Mouse (Mus musculus) mouse embryonic stem cell (cell line): Measurements from ENCODE around the gene Rora.

Source experiments
- in situ Hi-C, 2 experiments: fragments of 300-500 bp; cut with MboI; formaldehyde crosslinking; loops; 1 replicate in 1 of 2; 3 replicates in 1 of 2; pipeline ENCODE4 v1.14.3; 2019 to 2020; ENCODE audit warnings: low sequenced_read_pairs in 2 of 2, low pct_unique_long_range_greater_than_20kb in 1 of 2, mixed read lengths in 1 of 2; ENCODE audit not compliant: unreplicated experiment in 1 of 2

Rora gene

DNA sequence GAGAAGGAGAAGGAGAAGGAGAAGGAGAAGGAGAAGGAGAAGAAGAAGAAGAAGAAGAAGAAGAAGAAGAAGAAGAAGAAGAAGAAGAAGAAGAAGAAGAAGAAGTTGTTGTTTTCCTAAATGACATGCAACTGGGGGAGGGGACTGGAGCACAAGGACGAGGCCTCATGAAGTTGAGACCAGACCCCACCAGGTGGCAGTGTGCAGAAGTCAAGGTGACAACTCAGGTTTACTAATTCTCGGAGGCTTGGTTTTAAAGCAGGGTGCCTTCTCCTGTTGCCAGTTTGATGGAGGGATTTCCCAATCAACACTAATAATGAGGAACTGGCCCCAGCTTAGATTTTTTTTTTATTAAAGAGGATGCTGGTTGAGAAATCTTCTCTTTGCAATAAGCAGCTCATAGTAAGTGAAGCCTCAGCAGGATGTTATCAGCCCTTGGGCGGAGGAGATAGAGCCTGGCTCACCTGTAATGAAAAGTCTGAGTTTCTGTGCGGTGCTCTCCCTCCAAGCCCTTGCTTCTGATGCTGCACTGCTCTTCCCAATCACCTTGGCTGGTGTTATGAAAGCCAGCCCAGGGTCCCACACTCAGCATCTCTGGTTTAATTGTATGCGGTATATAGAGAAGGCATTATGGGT, 303.5 kb downstream of the Rora start:
- in situ Hi-C loops, result no loop called here

GRCm38 (mm10) chr9:68957793-68958192, 304.2 kb downstream of the Rora start:
- in situ Hi-C loops, result no loop called here

- in situ Hi-C loops, result no loop called here
These were observed 305.3 kb downstream of the Rora start for GRCm38 (mm10) chr9:68958919-68959318.

DNA sequence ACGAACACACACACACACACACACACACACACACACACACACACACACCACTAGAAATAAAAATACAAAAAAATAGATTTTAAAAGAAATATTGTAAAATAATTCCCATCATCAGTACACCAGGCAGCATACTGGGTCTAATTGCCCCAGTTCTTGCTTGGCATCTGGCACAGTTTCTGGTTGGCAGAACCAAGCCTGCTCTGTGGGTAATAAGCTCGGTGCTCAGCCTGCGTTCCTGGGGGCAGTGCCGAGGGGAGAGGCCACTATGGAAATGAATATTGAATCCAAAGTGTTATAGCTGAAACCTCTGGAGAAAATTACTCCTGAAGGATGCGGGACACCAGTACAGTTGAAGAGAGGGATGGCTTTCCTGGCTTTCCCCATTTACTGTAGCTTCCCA, 310.3 kb downstream of the Rora start:
- in situ Hi-C loops, result no loop called here

- in situ Hi-C loops, result no loop called here
These were observed 313.0 kb downstream of the Rora start for GRCm38 (mm10) chr9:68966540-68966939.

- in situ Hi-C loops, result no loop called here
These were observed 316.5 kb downstream of the Rora start for GRCm38 (mm10) chr9:68970074-68970473.

DNA sequence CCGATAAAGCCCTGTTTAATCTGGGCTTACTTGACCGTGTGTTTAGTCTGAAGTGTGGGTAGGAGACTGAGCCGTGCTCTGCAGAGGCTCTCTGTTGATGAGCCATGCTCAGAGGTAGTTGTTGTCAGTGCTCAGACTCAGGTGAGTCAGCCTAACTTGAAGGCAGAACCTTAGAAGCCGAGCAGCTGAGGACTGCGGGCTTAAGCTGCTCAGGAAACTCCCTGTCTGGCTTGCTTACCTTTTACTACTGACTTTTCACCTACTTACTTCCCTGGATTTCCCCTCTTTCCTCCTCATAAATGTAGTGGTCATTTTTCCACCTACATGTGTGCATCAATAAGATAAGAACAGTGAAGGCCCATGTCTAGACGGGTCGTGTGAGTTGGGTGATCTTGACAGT, 318.7 kb downstream of the Rora start:
- in situ Hi-C loops, result no loop called here

DNA sequence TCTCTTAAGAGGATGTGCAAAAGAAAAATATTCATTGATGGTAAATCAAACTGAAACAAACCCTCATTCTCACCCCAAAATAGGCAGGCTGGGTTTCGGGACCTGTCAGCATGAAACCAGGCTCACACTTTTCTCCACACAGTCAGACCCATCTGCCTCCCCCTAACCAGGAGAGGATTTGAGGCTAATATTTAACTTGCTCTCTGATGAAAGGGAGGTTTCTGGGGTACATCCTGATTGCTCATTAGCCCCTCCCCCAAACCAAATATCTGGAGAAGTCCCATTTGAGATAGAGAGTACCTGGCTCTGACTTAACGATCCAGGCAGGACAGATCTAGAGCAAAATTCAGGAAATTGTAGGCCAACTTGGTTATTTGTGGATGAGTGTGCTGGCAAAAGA, 320.9 kb downstream of the Rora start:
- in situ Hi-C loops, result no loop called here

- in situ Hi-C loops, result no loop called here
These were observed 322.6 kb downstream of the Rora start for GRCm38 (mm10) chr9:68976136-68976535.

- in situ Hi-C loops, result no loop called here
These were observed 323.3 kb downstream of the Rora start for GRCm38 (mm10) chr9:68976851-68977250.

DNA sequence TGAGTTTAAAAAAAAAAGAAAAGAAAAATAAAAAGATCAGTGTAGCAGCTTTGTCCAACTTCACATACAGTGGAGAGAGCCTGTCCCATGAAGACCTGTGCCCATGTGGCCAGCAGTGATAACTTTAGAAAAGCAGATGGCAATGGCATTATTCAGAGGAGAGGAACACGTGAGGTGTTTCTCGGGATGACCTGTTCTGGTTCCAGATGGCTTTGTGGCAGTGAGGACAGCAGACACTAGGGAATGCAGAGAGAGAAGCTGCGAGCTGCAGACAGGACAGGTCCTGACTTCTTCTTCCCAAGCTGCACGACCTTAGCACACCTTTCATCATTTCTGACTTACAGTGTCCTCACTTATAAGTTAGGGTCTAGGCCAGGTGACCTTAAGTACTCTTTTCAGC, 325.1 kb downstream of the Rora start:
- in situ Hi-C loops, result no loop called here

DNA sequence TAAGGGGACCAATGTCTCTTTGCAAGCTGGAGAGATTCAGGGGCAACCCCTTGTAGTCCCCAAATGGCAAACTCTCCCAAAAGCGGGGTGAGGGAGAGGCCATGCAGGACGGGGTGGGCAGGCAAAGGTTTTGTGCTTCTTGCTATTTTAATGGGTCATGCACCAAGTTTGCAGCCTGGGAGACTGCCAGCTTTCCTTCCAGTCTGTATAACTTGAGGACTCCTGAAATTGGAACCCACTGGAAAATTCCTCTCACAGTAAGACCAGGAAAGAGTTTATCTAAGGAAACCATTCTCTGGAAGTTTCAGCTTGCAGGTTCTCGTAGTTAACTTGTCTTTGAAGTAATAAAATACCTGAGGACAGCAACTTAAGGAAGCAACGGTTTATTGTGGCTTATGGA, 326.5 kb downstream of the Rora start:
- in situ Hi-C loops, result no loop called here

DNA sequence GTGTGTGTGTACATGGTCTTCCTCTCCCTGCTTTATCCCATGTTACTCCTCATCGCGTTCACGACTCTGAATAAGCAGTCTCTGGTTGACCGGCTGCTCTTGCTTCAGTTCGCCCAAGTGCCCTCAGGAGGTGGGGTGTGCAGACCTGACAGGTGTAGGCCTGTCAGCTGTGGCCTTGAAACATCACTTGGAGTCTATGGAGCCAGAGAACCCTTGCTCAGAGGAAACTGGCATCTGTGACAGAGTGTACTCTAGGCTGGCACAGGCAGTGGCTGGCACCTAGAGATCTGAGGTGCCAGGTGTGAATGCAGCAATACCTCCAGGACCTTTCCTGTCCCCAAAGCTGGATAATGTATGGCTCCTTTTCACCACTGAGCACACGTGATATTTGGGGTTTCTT, 331.5 kb downstream of the Rora start:
- in situ Hi-C loops, result no loop called here

GRCm38 (mm10) chr9:68985796-68986195, 332.2 kb downstream of the Rora start:
- in situ Hi-C loops, result no loop called here

GRCm38 (mm10) chr9:68987290-68988042, 333.9 kb downstream of the Rora start:
- in situ Hi-C loops, result no loop called here

DNA sequence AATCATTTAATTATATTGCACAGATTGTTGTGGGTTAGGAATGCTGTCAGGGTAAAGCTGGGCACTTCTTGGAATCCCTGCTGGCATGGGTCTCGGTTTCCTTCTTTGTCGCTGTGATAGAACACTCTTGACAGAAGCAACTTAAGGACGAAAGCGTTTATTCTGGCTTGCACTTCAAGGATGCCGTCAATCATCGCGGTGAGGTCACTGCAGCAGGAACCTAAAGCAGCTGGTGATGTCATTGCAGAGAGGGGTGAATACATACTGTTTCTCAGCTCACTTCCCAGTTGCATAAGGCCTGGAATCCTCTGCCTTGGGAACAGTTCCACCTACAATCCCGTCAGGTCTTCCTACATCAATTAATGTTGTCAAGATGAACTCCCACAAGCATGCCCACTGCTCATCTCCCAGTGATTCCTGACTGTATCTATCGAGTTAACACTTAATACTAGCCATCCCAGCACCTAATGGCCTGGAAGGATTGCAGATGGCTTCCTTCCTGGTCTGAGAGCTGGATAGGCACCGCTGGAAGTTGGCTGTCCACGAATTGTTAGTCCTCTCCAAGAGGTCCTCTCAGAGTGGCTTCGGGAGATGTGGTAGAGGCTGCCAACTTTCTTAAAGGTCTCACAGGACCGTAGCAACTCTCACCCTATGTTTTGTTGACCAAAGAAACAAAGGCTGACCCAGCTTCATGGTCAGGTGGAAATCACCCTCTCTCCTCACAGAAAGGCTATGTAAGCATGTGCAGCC, 334.8 kb downstream of the Rora start:
- in situ Hi-C loops, result no loop called here

DNA sequence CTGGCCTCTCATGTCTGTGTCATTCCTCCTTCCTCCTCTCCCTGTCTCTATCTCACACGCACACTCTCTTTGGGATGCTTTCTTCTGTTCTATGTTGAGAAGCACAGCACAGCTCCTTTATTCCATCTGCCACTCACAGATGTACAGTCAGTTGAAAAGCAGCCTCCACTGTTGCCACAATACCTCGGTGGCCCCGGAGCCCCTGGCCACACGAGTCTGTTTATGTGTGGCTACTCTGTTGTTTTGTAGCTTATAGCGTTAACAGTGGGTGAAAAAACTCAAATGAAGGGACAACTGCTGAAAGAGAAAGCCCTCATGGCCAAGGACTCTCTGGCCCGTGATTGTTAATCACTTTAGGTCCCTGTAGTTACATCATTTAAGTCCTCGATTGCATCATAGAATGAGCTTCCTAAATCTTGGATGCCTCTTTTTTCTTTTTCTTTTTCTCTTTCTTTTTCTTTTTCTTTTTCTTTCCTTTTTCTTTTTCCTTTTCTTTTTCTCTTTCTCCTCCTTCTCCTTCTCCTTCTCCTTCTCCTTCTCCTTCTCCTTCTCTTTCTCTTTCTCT, 336.4 kb downstream of the Rora start:
- in situ Hi-C loops, result no loop called here

DNA sequence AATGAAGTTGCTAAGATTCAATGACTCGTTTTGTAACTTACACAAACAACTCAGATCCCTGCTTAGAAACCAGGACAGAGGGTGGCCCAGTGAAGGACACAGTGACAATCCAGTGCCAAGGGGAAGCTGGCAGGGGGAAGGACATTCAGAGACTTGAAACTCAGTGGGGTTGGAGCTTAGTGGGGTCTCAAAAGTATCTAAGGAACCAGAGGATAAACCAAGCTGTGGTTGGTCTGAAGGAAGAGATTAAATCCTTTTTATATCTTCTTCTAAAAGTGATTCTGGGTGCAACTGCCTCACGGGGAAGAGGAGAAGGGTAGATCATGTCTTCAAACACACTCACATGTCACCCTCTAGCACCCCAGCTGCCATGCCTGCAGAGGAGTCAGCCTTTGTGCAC, 340.3 kb downstream of the Rora start:
- in situ Hi-C loops, result no loop called here

DNA sequence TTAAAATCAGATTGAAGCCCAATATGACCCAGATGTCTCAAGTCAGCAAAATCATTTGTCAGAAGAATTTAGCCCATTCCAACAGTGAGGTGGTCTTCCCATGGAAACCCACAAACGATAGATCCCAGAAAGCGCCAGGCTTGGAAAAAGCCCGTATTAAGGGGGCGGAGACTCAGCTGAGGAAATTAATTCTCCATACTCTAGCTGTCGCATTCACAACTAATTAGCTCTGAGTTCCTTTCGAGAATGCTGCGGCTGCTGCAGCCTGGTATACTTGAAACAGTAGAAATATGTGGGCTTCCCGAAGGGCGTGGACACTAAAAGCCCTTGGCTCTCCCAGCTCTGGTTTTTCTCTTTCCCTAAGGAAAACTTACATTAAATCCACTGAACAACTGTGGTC, 345.4 kb downstream of the Rora start:
- in situ Hi-C loops, result no loop called here
